Mouse (Mus musculus): ENCODE results near the gene Tmem147. TPM values are rescaled to one million over a fixed set of nuclear protein-coding genes. Genes with fewer than 3 reads are reported as not detected.
"Not testable (repeated sequence)": the region's sequence is repeated elsewhere in the genome, so short reads cannot be mapped to it uniquely, and the experiment has no call there.

Gene Tmem147
- total RNA-seq, 1 experiment from 2014 or later = 17.1 TPM

DNA sequence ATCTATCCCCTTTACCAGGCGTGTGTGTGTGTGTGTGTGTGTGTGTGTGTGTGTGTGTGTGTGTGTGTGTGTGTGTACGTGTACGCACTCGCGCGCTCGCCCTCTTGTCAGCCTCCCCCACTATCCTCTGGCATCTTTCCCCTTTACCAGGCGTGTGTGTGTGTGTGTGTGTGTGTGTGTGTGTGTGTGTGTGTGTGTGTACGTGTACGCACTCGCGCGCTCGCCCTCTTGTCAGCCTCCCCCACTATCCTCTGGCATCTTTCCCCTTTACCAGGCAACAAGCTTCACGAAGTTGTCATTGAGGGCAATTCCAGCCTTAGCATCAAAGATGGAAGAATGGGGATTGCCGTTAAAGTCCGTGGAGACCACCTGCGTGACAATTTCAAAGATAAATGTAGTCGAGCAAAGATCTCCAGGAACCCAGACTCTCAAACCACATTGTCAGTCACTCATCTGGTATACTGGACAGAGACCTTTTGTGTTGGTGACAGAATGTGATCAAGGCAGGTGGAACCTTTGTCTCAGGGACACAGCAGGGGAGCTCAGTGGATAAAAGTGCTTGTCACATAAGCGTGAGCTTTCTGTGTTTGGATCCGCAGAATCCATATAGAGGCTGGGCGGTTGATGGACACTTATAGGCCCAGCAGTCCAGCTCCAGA is 853 bp upstream of the Tmem147 start:
- ATAC-seq (replicated peaks; ENCODE audit: insufficient number of reproducible peaks, low FRiP score, low TSS enrichment, poor library complexity, severe bottlenecking) = not testable (repeated sequence)

DNA sequence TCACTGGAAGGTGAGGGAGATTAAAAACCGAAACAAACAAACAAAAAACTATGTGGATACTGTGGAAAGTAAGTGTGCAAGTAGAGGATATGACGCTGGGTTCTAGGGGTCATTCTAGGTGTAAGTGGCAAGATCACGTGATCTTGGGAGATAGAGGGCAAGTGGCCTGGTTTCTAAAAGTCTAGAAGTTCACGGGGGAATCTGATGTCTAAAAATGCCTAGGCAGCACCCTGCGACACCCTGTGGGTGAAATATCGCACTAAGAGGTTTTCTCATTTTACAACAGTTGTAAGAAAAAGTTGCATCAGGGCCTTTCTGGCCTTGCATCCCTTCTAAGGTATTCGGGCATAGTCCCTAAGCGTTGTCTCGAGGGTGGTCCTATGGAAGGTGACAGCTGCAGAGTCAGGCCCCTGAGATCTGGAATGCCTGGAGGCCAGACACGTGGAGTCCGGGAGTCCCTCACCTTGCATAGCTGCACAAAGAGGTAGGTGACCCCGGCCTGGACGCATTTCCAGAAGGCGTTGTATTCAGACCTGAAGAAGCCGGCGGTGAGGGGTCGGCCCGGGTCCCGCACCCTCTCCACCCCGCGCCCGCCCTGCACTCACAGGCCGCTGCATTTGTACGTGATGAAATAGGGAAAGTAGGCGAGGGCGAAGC is 473 bp downstream of the Tmem147 start:
- ATAC-seq (replicated peaks; ENCODE audit: insufficient number of reproducible peaks, low FRiP score, low TSS enrichment, poor library complexity, severe bottlenecking) = no peak

DNA sequence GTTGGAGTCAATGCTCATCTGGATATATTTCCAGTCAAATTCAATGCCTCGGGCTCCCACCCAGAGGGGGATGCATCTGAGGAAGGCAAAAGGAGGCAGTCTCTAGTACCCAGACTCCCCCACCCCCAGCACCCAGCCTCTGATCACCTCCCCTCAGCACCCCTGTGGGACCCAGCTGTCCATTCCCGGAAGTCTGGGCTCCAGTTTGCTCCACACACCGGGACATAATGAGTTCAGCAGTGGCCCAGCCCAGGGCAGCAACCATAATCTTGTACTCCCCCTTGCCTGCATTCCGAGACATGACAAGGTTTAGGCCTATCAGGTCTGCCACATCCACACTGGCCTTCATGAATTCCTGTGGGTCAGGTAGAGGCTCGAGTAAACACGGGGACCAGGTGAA is 1.1 kb downstream of the Tmem147 start:
- ATAC-seq (replicated peaks; ENCODE audit: insufficient number of reproducible peaks, low FRiP score, low TSS enrichment, poor library complexity, severe bottlenecking) = no peak

DNA sequence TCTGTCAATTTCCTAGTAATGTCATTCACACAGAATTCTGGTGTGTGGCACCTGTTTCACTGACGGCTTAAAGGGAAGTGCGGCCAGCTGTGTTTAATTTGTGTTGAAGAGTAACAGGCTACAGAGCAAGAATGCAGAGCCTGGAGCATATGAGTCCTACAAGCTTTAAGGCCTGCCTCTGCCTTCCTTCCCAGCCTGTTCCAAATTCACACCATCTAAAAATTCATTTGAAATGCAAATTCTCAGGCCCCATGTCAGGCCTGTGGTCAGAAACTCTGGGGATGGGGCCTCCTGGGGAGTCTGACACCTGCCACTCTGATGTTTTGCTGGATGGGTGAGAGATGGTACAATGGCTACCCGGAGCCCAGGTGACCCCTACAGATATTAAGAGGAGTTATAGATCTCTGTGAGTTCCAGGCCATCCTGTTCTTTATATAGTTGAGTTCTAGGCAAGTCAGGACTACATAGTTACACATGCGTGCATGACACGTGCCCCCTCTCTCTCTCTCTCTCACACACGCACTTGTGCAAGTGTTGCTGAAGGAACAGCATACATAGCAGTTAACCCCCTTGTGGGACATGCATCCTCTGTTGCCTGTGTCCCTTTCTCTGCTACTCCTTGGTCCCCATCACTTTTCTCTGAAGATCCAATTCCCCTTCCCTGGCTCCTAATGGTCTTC is 5.9 kb downstream of the Tmem147 start:
- ATAC-seq (replicated peaks; ENCODE audit: insufficient number of reproducible peaks, low FRiP score, low TSS enrichment, poor library complexity, severe bottlenecking) = no peak

DNA sequence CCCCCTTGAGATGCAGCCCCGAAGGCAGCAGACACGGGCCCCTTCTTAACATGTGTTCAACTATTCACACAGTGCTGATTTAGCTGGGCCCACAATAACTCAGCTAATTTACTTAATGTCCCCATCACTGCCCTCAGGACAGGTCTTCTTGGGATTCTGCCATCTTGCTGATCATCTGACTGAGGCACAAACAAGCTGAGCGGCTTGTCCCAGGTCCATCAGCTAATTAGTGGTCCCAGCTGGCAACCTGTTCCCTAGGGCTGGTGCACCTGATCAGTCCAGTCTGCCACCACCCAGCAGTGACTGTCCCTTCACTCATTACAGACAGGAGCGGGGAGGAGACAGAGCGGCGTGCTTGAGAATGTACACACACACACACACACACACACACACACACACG is 8.1 kb downstream of the Tmem147 start:
- no peak for ATAC-seq (replicated peaks; ENCODE audit: insufficient number of reproducible peaks, low FRiP score, low TSS enrichment, poor library complexity, severe bottlenecking)

DNA sequence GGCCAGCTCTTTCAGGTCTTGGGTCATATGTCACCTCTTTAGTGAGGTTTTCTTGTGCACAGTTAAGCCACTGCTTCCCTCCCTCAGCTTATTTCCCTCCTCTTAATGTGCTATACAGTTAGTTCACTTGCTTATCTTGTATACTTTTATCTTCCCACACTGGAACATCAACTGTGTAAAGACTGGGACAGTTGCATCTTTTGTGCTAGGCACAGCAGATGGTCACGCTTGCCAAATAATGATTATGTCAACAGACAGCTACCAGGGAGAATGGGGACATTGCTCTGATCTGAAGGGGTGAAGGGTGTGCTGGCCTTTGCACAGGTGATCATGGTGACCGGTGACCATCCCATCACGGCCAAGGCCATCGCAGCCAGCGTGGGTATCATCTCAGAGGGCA is 9.7 kb downstream of the Tmem147 start:
- no peak for ATAC-seq (replicated peaks; ENCODE audit: insufficient number of reproducible peaks, low FRiP score, low TSS enrichment, poor library complexity, severe bottlenecking)

DNA sequence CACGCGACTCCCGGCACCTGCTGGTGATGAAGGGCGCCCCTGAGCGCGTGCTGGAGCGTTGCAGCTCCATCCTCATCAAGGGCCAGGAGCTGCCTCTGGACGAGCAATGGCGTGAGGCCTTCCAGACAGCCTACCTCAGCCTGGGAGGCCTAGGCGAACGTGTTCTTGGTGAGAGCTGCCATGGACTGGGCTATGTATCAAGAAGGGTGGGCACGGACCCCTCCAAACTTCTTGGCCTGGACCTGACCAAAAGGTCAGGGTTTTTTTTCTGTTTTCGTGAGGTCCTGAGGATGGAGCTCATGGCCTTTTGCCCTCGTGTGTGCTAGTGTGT is 11.7 kb downstream of the Tmem147 start:
- no peak for ATAC-seq (replicated peaks; ENCODE audit: insufficient number of reproducible peaks, low FRiP score, low TSS enrichment, poor library complexity, severe bottlenecking)

DNA sequence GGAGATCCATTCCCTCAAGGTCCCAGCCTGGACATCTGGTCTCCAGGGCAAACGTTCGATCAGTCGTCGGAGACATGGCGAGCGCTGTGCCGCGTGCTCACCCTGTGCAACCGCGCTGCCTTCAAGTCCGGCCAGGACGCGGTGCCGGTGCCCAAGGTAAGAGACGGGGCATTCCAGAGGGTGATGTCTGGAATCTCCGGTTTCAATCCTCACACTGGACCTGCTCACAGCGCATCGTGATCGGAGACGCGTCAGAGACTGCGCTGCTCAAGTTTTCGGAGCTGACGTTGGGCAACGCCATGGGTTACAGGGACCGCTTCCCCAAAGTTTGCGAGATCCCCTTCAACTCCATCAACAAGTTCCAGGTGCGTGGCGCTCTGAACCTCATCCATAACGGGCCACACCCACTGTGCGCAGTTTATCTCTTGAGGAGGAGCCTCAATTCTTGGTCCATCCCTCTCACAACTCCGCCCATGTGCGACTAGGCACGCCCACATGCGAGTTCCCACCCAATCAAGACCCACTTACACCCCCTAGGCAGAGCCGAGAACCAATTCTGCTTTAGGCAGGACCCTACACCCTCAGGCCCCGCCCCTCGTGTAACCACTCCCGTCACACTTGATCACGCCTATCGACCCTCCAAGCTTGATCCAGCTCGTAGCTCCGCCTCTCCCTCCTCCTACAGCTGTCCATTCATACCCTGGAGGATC is 12.2 kb downstream of the Tmem147 start:
- ATAC-seq (replicated peaks; ENCODE audit: insufficient number of reproducible peaks, low FRiP score, low TSS enrichment, poor library complexity, severe bottlenecking) = peak; percentile 74

DNA sequence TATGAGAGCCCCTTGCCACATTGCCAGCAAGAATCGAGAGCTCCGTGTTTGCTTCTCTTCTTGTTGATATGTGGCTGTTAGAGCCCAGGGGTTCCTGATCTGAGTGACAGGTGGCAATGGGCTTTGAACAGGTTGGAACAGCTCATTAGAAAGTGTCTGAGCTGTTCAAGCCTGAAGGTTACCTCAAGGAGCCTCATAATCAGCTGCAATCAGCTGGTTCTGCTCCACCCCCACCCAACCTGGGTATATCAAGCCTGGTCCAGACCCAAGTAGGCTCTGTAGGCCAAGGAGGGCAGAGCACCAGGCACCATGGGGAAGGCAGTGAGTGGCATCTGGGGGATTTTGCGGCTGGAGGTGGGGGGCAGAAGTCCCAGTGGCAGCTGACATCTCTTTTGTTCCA is 17.4 kb downstream of the Tmem147 start, which contains the start of gene Atp4a:
Gene Atp4a (plus strand): TSS at position 268 of the 400 bp plus-strand sequence.
- ATAC-seq (replicated peaks; ENCODE audit: insufficient number of reproducible peaks, low FRiP score, low TSS enrichment, poor library complexity, severe bottlenecking) = no peak

DNA sequence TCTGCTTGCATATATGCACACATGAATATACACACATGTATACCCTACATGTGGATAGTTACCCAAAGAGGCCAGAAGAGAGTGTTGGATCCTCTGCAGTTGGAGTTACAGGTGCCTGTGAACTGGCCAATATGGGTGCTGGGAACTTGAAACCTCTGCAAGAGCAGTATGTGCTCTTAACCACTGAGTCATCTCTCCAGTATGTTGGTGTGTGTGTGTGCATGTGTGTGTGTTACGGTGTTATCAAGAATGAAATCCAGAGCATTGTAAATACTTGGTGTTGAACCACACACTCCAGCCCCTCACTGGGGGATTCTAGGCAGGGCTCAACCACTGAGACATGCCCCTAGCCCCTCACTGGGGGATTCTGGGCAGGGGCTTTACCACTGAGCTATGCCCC is 21.9 kb downstream of the Tmem147 start:
- no peak for ATAC-seq (replicated peaks; ENCODE audit: insufficient number of reproducible peaks, low FRiP score, low TSS enrichment, poor library complexity, severe bottlenecking)

DNA sequence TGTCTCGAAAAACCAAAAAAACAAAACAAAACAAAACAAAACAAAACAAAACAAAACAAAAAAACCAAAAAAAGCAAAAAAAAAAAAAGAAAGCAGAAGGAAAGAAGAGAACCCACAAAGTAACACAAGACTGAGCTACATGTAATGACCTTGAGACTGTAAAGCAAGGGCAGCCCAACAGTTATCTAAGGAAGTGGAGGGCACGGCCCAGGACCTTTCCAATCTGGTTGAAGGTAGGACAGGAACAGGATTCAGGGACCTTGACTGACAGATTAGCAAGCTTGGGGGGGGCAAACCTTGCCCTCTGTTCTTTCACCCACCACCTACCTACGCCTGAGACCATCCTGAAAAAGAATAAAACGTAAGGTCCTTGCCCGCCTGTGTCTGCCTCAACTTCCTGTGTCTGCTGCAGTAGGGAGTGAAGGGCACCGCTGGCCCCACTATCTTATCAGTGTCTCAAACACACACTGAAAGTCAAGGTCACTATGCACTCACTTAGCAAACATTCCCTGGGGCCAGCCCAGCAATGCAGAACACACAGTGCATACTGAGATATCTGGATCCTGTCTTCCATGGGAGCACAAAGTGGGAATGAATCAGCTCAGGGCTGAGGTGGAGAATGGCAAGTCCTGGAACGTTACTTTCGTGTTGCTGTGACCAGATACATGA is 23.0 kb downstream of the Tmem147 start:
- ATAC-seq (replicated peaks; ENCODE audit: insufficient number of reproducible peaks, low FRiP score, low TSS enrichment, poor library complexity, severe bottlenecking) = no peak

DNA sequence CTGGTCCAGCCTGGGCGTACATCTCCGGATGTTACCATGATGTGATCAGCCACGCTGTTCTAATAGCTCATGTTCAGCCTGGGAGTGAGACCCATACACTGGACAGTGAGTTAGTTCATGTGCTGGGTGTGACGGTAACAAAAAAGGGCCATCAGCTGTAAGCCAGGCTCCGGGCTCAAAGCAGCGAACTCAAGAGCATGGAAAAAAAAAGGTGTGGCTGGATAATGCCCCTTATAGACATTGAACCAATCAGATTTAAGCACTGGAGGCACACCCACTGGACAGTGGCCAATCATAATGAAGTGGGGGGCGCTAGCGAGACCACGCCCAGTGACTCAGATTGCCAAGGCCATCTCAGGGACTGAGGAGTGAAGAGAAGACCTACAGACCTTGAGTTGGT is 30.8 kb downstream of the Tmem147 start, which contains the start of gene 2200002J24Rik:
Gene 2200002J24Rik (plus strand): TSS at position 338 of the 400 bp plus-strand sequence.
- no peak for ATAC-seq (replicated peaks; ENCODE audit: insufficient number of reproducible peaks, low FRiP score, low TSS enrichment, poor library complexity, severe bottlenecking)

DNA sequence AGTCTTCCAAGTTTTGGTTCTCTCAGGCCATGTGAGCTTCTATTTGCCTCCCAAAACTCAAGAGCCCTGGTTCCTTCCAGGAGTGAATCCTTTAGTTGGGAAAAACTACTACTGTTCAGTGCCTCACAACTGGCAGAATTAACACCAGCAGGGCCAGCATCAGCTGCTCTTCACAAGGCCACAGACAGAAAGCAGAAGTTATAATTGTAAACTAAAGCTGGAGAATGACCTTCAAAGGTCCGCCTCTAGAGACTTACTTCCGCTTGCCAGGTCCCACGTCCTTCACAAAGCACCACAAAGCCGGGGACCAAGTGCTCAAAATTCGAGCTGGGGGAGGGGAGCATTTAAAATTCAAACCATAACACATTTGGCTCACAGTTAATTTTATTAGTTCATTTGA is 31.2 kb downstream of the Tmem147 start:
- peak; percentile 94 for ATAC-seq (replicated peaks; ENCODE audit: insufficient number of reproducible peaks, low FRiP score, low TSS enrichment, poor library complexity, severe bottlenecking)

DNA sequence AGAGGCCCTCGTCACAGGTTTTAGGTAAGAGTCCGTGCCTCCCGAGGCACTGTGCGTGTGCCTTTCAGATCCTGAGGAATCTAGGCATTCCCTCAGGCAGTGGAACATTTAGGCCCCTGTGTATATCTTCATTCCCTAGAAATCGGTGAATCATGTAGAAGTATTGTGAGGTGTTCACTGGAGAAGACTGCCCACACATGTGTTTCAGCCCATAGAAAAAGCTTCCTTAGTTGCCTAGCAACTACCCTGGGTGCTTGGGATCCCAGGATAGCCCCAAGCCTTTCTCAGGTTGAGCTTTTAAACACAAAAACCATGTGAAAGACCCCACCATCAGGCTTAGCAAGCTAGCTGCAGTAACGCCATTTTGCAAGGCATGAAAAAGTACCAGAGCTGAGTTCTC is 41.0 kb downstream of the Tmem147 start:
- no peak for ATAC-seq (replicated peaks; ENCODE audit: insufficient number of reproducible peaks, low FRiP score, low TSS enrichment, poor library complexity, severe bottlenecking)

DNA sequence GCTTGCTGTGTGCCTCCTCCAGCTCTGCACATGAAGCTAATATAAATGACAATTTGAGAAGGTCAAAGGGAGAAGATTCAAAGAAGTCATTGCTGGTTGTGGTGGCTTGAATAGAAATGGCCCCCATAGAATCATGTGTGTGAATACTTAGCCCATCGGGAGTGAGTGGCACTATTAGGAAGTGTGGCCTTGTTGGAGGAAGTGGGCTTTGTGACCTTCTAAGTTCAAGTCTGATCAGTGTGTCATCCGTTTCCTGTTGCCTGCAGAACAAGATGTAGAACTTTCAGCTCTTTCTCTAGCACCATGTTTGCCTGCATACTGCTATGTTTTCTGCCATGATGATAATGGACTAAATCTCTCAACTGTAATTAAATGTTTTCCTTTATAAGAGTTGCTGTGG is 45.9 kb downstream of the Tmem147 start:
- no peak; the same call in 1 of the 2 replicates for ATAC-seq (replicated peaks; ENCODE audit: insufficient number of reproducible peaks, low FRiP score, low TSS enrichment, poor library complexity, severe bottlenecking)

DNA sequence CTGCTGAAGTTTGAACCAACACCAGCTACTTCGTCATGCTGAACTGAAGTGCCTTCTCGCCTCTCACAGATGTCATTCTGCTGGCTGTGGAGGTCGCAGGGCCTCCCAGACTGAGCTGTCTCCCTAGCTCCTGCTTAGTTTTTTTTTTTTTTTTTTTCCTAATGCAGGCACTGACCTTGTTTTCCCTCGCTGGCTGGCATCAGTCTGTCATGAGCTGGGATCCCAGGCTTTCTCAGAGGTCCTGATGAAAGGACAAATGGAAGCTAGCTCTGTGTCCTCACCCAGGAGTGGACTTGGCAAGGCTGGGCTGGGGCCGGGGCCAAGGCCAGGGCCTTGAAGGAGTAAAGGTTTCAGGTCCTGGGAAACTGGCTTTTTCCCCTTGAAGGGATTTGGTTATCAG is 47.4 kb downstream of the Tmem147 start:
- ATAC-seq (replicated peaks; ENCODE audit: insufficient number of reproducible peaks, low FRiP score, low TSS enrichment, poor library complexity, severe bottlenecking) = no peak

DNA sequence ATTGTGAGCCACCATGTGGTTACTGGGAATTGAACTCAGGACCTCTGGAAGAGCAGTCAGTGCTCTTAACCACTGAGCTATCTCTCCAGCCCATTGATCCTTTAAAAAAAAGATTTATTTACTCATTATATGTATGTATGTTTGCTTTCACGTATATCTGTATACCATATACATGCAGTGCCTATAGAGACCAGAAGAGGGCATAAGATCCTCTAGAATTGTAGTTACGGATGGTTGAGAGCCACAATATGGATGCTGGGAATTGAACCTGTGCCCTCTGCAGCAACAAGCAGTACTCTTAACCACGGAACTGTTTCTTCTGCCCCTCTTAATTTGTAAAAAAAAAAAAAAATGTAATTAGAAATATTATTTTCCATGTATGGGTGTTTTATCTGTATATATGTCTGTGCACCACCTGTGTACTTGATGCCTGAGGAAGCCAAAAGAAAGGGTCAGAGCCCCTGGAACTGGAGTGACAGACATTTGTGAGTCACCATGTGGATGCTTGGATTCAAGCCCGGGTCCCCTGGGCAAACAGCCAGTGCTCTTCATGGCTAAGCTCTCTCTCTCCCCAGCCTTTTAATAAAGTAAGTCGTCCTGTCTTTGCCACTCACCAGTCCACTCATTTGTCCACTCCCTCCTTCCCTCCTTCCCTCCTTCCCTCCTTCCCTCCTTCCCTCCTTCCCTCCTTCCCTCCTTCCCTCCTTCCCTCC is 50.9 kb downstream of the Tmem147 start:
- no peak for ATAC-seq (replicated peaks; ENCODE audit: insufficient number of reproducible peaks, low FRiP score, low TSS enrichment, poor library complexity, severe bottlenecking)

Measured in monocyte, adult 5-6 weeks (primary cell).